Mouse (Mus musculus) mouse trophoblast stem cell (cell line): ENCODE measurements around the gene Rps6ka5.

Experiments used
- in situ Hi-C, 2 experiments: fragments of 300-500 bp; cut with MseI, MboI; formaldehyde crosslinking; loops; 2 replicates in 1 of 2; 3 replicates in 1 of 2; pipeline ENCODE4 v1.15.1; 2025

Gene Rps6ka5

DNA sequence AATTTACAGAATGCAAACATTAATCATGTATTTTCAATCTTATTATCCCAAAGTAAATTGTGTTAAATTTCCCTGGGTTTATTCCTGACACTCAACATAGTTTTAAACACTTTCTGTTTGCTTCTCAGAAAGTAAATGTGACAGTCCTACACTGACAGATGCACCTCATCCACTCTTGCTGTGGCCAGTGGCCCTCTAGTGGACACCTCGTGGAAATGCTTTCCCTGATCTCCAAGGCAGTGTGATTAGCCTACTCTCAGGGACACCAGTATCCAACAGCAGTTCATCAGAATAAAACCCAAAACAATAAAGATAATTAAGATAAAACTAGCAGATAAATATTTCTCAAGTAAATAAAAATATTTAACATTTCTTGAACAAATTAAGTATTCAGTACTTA lies 122.2 kb downstream of the Rps6ka5 start:
- in situ Hi-C loops: loop anchor here (10.0 kb wide), 1 partner anchor 240 kb away; no protein-coding TSS in a partner anchor

DNA sequence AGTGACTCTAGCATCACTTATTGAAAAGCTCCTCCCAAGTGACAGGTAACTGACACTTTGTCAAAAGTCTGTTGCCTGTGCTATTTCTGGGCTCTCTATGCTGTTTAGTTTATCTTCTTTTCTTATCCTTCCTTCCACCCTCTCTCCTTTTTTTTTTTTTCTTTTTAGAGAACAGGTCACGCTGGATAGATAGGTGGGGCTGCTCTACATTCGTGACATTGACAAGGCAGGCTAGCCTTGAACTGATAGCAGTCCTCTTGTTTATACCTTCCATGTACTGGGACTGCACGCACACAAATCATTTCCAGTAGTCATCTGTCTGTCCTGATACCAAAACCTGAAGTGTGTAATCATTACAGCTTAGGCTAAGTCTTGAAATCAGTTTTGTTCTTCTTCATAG lies 132.1 kb downstream of the Rps6ka5 start:
- in situ Hi-C loops: no loop called here

DNA sequence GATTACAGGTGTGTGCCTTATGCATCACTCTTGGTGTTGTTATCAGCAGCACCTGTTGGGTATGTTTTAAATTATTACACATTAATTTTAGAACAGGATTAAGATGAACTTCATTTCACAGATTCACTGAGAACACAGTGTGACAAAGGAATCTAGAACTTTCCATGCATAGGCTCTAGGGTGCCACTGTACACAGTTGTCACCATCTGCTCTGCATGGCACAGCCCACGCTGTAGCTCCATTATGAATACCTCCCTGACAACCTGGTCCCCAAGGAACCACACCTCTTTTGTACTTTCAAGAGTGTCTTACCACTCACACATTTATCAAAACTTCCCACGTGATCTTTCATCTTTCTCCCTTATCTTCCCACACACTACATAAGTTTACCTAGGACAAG lies 140.2 kb downstream of the Rps6ka5 start:
- in situ Hi-C loops: no loop called here

DNA sequence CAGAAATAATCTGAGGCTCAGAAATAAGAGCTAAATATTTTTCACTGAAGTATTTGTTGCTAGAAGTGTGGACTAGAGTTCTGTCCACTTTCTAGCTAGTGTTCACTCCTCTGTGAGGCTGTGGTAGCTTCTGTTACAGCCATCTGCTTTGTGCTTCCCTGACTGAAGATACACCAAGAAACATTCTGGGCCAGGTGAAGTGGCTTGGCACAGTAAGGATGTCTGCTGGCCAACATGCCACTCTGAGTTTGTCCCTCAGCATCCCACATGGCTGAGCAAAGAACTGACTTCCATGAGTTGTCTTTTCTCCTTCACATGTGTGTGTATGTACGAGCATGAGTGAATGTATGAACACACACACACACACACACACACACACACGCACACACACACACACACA lies 147.6 kb downstream of the Rps6ka5 start:
- in situ Hi-C loops: loop anchor here (10.0 kb wide), 1 partner anchor 266 kb away; no protein-coding TSS in a partner anchor

DNA sequence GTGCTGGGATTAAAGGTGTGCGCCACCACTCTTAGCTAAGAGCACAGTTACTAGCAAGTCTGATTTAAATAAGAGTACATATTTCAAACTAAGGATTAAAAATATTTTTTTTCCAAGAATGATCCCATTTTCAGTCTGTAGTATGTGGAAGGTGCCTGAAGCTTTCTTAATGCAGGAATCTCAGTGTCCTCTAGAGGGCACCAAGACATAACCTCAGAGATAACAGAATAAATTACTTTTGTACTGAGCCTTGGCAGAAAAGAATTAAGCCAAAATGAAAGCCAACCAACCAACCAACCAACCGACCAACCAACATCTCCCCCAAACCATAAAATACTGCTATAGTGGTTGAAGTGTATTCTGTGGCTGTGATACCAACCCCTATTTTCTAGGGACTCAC lies 148.5 kb downstream of the Rps6ka5 start:
- in situ Hi-C loops: loop anchor here (10.0 kb wide), 1 partner anchor 267 kb away; no protein-coding TSS in a partner anchor

DNA sequence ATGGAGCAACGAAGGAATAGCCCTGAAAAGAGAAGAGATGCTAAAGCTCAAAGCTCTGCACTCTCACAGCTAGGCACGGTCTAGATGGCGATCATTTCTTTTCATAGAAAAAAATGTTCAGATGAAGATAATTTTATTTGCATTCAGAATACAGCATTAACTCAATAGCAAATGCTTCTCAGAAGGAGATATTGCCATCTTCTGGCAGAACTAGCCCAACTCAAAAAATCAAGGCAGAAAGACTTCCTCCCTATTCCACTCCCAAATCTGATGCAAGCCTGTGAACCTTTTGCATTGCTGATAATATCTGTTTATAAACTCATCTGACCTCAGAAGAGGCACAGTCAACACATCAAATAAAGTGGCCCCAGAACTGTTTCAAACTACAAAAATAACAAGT lies 151.0 kb downstream of the Rps6ka5 start:
- in situ Hi-C loops: loop anchor here (10.0 kb wide), 1 partner anchor 269 kb away; no protein-coding TSS in a partner anchor

DNA sequence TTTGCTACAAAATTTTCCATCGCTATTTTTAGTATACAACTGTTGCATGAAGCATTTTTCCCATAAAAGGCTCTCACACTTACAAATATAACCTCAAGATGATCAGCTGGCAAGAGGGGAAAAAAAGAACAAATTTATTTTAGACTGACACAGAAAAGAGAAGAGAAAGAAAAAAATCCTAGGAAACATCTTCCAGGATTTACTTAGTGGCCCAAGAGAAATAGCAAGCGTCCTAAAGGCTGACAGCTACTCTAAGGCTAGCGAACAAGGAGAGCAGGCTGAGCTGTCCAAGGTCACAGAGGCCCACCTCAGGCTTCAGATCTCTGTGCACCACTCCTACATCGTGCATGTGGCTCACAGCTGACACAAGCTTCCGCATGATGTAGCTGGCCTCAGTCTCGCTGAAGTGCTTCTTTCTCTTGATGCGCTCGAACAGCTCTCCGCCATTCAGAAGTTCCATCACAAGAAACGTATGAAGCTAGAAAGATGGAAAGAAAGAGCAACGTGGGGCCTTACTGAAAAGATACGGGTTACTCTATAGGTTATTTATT lies 156.2 kb downstream of the Rps6ka5 start:
- in situ Hi-C loops: loop anchor here (10.0 kb wide), 1 partner anchor 274 kb away; no protein-coding TSS in a partner anchor

DNA sequence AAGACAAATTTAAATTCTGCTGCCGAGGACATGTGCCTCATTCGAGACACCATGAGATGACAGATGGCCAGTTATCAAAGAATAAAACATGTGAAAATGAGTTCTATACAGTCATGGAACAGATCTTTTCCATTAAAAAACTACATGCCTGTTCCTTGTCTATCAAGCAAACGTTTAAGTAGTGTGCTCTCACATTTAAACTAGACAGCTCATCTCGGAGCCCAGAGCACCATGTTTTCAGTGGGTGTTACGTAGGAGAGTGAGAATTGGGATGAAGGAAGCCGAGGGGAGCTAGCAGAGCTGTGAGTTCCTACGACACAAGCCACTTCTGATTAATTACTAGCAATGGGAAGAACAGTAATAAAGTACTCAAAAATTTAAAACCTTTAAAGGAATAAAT lies 158.0 kb downstream of the Rps6ka5 start:
- in situ Hi-C loops: no loop called here

DNA sequence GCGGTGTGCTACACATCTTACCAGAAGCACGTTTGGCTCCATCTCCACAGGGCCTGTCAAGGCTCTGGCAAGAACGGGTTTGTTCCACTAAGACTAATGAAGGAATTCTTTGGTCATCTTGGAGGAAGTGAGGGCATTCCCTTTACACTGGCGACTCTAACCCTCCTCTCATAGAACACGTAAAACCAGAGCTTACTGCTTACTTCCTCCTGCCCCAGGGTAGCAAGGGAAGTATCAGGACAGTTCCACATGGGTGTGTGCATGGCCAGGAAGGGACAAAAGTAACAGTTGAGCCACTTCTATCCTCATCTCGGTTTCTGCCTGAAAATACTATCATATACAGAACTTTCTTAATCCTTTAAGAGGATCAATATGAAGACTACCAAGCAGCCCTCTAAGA lies 158.7 kb downstream of the Rps6ka5 start:
- in situ Hi-C loops: no loop called here

DNA sequence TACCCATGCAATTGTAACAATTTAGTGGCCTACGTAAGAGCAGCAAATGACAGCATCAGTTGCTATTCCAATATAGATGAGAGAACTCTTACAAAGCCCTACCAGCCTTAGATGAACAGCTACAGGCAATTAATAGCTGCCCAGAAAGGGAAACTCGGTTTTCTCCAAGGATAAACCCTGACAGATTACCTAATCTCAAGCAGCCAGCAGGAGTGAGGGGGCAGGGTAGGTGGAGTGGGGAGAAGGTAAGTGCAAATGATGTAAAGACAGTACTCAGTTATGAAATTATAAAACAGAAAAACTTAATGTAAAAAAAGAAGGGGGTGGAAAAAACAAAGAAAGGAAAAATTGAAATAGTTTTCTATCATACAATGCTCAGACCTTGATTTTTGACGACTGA lies 159.2 kb downstream of the Rps6ka5 start:
- in situ Hi-C loops: no loop called here

DNA sequence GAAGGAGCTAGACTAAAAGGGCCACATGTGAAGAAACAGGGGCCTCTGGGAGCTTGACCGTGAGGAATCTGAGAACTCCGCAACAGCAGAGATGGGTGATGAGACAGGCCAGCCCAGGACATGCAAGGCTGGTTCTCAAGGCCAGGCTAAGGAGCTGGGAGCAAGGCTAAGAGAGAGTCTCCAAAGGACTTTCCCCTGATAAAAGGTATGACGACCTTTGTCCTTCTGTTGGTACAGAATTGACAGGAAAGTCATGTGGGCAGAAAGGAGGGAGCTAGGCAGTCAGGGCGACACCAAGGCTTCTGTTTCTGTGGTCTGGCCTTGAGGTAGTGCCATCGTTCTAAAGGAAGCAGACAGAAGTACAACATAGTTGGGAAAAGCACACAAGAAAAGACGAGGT lies 173.1 kb downstream of the Rps6ka5 start:
- in situ Hi-C loops: no loop called here

DNA sequence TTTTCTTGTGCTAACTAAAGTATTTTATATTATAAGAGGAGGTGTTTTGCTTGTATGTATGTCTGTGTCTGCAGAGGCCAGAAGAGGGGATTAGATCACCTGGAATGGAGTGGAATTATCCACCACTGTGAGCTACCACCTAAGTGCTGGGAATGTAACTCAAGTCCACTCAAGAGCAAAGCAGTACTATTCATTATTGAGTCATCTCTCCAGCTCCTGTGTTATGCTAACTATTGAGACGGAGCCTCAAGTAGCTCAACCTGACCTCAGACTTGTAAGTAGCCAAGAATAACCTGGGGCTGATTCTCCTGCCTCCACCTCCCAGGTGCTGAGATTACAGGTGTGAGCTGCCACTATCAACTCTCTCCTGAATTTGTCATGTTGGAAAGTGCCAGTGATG lies 174.8 kb downstream of the Rps6ka5 start:
- in situ Hi-C loops: no loop called here

DNA sequence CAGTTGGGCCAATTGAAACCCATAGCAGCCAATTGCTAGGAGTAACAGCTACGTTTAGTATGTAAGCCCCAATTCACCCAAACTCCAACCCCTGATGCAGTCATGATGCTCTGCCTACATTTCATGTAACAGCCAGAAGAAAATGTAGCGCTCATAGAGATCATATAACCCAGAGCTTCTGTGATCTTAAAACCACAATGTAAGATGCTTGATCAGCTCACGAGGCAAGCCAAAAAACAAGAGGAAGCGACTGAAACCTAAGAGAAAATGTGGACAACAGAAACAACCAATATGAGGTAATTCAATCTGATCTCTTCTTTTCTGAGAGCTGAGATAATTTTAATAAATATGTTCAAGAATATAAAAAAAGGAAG lies 182.6 kb downstream of the Rps6ka5 start:
- in situ Hi-C loops: no loop called here

DNA sequence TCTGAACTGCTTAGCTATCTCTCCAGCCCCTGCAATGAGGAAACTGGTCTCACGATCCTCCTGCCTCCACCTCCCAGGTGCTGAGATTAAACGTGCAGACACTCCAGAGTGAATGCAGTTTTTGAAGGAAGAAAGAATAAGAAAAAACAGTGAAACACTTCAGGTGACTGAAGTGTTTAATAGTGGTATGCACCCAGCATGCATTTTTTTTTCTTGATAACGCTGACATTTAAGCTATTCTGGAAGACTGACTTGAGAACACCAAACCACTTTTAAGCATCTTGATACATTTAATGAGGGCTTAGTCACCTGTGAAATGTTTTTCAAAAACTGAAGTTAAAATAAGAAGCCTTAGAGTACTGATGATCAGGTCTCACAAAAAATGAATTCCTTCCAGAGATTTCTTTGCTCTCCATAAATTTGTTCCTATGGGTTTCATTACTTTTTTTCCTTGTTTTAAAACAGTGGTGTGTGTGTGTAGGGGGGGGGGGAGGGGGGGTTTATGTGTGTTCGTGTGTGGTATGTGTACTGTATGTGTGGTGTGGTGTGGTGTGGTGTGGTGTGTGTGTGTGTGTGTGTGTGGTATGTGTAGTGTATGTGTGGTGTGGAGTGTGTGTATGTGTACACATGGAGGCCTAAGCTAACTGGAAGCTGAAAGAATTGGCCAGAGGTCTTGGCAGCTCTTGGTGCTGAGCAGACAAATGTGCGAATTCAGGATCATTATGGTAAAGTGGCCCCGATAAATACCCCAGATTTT lies 183.2 kb downstream of the Rps6ka5 start:
- in situ Hi-C loops: no loop called here

DNA sequence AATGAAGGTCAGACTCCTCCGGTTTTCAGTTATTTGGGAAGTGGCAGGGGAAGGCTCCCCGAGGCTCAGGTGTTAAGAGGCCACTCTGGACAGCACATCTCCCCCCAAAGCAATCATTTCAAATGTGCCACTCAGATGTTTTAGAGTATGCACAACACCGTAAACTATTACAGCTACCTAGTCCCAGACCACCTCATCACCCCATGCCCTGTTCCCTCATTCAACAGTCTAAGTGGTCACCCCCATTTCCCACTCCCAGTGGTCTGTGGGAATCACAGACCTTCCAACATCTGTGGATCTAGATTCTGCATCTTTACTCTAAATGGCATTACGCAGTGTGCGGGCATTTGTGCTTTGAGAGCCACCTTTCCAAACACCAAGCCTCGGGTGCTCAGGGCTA lies 184.3 kb downstream of the Rps6ka5 start:
- in situ Hi-C loops: no loop called here

DNA sequence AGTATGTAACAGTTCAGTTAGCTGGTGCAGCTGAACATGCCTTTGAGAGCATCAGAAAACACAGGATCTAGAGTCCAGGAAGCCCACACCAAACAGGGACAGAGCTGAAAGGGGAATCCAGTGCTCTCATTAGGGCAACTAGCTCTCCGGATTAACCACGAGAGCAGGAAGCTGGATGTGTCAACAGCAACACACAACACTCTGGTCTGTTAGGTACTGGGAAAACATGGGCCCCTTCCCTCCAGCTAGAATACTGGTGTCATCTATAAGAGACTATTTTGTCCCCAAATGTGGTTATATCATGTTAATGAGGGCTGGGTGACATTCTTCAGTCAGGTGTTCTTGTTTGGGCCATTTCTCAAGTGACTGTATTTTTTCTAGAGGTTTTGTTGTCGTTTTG lies 184.7 kb downstream of the Rps6ka5 start:
- in situ Hi-C loops: no loop called here

DNA sequence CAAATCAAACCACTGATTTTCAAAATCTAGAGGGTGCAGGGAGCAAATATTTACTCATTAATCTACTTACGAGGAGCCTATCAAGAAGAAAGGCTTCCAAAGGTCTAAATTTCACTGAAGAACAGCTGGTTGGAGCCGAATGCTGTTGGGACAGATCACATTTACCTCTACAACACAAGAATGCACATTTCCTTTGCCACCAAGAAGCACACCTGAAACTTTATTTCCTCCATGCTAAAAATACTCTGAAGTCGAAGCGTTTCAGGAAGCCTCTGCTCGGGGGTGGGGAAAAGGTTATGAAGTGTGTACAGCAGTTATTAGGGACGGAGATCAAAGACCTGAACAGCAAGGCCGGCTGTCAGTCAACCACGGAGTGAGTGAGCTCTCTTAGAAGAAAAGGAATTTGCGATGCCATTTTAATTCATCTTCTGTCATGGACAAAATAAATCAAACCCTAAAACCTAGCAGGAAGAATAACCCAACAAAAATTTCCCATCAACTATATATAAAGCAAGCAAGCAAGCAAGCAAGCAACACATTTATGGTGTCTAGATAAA lies 187.5 kb downstream of the Rps6ka5 start:
- in situ Hi-C loops: no loop called here

DNA sequence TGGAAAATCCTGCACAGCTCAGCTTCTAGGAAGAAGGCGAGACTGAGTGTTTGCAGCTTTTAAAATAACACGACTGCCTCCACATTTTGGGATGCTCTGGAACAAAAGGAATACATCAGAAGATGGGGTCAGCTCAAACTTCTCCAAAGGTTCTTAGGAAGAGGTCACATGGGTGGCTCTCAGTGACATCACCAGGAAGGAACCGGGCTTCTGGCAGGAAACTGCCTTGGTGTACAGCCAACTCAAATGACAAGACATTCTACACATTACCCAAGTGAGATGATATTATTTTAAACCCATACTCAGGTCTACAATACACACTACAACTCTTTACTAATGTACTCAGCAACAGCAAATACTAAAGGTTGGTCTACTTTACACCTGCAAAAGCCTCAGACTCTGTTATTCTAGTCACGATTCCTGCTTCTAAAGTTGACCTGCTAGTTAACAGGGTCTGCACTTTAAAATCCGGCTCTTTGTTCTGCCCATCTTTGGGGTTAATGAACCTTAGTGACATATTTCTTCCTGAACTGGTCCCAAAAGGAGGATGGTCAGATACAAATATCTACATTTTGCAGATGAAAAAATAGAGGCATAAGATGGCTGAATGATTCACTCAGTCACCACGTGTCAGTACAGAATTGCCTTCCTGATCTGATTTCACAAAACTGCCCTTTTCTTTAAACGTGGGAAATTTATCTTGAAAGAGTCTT lies 188.2 kb downstream of the Rps6ka5 start:
- in situ Hi-C loops: no loop called here

DNA sequence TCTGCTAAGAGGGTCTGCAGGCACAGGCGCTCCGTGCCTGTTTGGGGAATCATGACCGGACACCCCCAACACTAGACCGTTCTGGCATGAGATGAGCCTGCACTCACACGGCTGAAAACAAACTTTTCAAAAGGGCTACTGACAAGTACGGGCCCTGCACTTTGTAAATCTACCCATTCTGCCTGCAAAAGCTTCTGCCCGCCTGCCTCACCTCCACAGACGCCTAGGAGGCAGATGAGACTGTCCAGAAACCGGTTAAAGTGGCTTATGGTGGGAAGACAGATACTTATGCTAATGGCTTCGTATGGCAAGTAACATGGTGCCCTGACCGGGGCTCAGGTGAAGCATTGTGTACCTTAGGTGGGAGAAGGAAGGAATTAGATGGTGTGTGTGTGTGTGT lies 189.7 kb downstream of the Rps6ka5 start:
- in situ Hi-C loops: no loop called here

DNA sequence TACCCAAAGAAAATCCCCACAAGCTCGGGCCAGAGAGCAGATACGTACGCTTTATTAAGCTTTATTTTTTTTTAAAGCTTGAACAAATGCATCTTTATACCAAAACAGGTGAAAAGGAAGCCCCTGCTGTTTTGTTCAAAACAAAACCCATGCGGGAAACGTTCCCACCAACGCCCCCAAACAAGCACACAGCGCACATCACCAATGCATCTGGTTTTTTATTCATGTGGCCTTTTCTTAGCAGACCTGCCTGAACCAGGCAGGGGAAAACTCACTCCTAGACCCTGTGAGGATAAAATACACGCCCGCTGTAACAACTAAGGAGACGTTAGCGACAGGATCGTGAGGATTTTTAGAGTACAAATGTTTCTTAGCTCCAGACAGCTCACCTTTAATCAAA lies 191.8 kb downstream of the Rps6ka5 start:
- in situ Hi-C loops: no loop called here

DNA sequence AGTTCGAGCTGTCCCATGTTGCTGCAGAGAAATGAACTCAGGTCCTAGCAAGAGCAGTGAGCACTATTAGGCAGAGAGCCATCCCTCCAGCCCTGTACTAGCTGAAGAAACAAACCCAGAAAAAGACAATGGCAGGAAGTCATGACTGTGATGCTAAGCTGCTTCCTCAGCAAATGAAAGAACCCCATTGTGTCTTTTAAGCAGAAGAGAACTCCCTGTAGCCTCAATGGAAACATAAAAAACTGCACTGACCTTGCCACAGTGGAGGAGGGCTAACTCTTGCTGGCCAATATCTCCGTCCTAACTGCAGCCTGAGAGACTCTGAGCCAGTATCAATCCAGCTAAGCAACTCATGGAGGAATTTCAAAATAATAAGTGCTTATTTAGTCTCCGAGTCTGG lies 192.8 kb downstream of the Rps6ka5 start:
- in situ Hi-C loops: no loop called here

DNA sequence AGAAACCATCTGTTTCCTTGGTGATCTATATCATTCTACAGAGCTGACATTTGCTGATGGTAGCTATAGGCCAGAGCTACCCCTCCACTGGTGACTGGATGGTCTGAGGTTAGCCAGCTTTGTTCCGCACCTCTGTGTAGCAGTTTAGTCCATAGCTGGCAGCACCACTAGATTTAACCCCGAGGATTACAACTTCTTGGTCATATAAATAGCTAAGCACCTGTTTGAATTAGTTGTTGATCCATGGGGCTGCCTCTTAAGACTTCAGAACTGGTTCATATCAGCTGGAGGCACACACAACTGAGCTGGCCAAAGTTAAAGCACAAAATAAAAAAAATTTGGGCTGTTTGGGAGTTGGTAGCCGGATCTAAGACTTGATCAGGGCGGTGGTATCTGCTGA lies 193.6 kb downstream of the Rps6ka5 start:
- in situ Hi-C loops: no loop called here

DNA sequence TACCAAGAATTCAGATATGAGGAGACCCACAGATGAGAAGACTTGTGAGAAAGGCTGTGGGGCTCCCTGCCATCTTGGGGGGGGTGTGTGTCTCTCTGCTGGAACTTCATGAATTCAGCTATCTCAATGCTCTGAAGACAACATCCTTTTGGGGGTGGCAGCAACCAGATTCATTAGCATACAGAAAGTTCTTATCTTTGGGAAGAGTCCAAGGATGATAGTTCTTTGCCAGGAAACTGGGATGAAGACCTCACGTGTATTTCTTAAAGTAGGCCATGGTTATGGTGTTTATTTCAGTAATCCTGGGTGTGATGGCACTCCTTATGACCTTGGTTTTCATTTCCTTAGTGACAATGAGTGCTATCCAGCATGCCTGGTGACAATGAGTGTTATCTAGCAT lies 195.0 kb downstream of the Rps6ka5 start:
- in situ Hi-C loops: no loop called here
